Mouse (Mus musculus) forebrain, embryonic 10.5 days (tissue): ENCODE measurements around the gene Hoxc6. TPM values are rescaled to one million over a fixed set of nuclear protein-coding genes. Genes with fewer than 3 reads are reported as not detected.

ENCODE experiments used
- DNase-seq: peaks from one replicate; pipeline ENCODE4 v3.0.0-alpha.2; 2017; ENCODE audit warnings: low spot score; ENCODE audit errors: extremely low spot score
- H3K27ac ChIP-seq: fragments of 300-500 bp; sonication (generic); 2 replicates; pipeline ENCODE4 v1.5.1; 2016; ENCODE audit warnings: mild to moderate bottlenecking
- H3K27me3 ChIP-seq: fragments of 300-500 bp; sonication (generic); 2 replicates; pipeline ENCODE4 v1.6.1; 2016; ENCODE audit warnings: mild to moderate bottlenecking; ENCODE audit not compliant: poor library complexity, severe bottlenecking
- H3K36me3 ChIP-seq: fragments of 300-500 bp; sonication (generic); replicated peaks from 2 replicates; pipeline ENCODE4 v1.6.1; 2016; ENCODE audit warnings: mild to moderate bottlenecking, moderate library complexity
- H3K4me1 ChIP-seq: fragments of 300-500 bp; sonication (generic); 2 replicates; pipeline ENCODE4 v1.6.1; 2016
- H3K4me3 ChIP-seq: fragments of 300-500 bp; sonication (generic); 2 replicates; pipeline ENCODE4 v1.5.1; 2016; ENCODE audit warnings: mild to moderate bottlenecking, moderate library complexity
- H3K9me3 ChIP-seq: fragments of 300-500 bp; sonication (generic); 2 replicates; pipeline ENCODE4 v1.6.1; 2016; ENCODE audit warnings: mild to moderate bottlenecking, moderate library complexity
- WGBS: fragments of 180-500 bp; shearing (Covaris S2); methylation state at CpG from one replicate; pipeline ENCODE4 v1.1.7; 2016; 5-methylcytosine and 5-hydroxymethylcytosine counted together
- polyA plus RNA-seq: library from polyadenylated mRNA; unstranded; fragments of >200 nt; fragmentation: Nextera tagmentation; extraction: Ambion mirVana; gene quantifications from 2 replicates; pipeline ENCODE4 v1.2.1, GENCODE M21; 2016

Gene Hoxc6
- polyA plus RNA-seq, result not detected in 2 replicates

DNA sequence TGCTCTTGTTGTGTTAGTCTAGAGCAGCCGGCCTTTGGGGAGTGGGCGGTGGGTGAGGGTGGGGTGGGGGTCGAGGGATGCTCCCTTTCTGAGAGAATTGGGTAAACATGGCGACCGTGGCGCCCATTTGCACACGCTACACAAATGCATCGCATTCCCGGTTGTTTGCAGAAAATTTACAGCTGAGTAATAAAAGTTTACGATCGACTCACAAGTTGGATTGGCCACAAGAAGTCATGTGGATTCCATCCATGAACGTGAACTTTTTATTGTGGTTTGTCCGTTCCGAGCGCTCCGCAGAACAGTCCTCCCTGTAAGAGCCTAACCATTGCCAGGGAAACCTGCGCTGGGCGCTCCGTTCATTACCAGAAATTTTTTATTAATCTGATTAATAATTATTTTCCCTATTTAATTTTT lies at the start of gene Hoxc6:
Hoxc6 (plus strand) TSS at position 319 of the 417 bp plus-strand sequence.
- no peak for DNase-seq
- Histone ChIP-seq H3K4me3 (peak within 1 kb of the TSS; percentile 43), H3K9me3 (no peaks in the 10 kb centered on the region), H3K27ac (no peak within 1 kb of the TSS), H3K4me1 (peaks cover 18% of the 10 kb centered on the region), H3K27me3 (peaks cover 100% of the 10 kb centered on the region), H3K36me3 (no peaks in the 10 kb centered on the region)
- 1% methylated on average over 19 of the region's 19 CpGs for WGBS

DNA sequence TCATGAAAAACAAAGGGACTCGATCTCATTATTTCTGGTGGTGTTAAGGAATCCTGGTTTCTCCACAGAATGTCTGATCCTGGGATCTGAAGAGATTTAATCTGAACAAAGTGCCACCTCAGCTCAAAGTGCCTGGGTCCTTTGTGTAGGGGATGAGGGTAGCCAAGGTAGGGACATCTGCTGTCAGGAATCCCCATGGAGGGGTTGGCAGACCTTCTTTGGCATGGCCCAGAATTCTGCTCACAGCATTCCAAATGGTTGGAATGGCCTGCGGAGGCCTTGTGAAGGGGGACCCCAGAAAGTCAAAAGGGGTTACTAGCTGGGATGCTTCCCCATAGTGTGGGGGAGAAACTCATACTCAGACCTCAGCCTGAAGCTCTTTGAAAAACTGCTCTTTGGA lies 49.2 kb upstream of the Hoxc6 start:
- Histone ChIP-seq H3K4me3 (no peak overlapping the region), H3K27me3 (peaks cover 100% of the 10 kb centered on the region), H3K4me1 (no peaks in the 10 kb centered on the region), H3K36me3 (no peaks in the 10 kb centered on the region), H3K27ac (no peak overlapping the region), H3K9me3 (no peaks in the 10 kb centered on the region)
- WGBS, result 11% methylated on average over 2 of the region's 2 CpGs
- DNase-seq, result no peak

DNA sequence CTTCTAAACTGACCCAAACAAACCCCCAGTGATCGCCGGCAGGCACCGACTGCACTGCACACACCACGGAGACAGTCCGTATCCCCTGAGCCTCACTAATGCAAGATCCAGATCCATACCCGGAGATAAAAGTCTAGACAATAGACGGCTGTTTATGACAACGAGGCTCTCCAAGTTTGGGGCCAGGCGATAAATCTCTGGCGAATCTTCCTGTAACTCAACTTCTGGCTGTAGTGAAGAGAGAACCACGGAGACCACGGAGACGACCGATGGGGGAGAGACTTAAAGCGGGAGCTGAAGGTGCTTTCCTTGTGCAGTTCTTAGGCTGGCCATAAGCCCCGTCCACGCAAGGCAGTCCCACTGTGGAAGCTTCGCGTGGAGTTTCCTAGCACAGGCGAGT lies 48.4 kb upstream of the Hoxc6 start:
- Histone ChIP-seq H3K9me3 (no peaks in the 10 kb centered on the region), H3K4me3 (no peak overlapping the region), H3K27ac (no peak overlapping the region), H3K27me3 (peaks cover 100% of the 10 kb centered on the region), H3K4me1 (0 out of 2 replicates have a peak, but pooled peaks cover under 1% of the 10 kb centered on the region), H3K36me3 (no peaks in the 10 kb centered on the region)
- DNase-seq, result no peak
- WGBS, result 2% methylated on average over 20 of the region's 20 CpGs

DNA sequence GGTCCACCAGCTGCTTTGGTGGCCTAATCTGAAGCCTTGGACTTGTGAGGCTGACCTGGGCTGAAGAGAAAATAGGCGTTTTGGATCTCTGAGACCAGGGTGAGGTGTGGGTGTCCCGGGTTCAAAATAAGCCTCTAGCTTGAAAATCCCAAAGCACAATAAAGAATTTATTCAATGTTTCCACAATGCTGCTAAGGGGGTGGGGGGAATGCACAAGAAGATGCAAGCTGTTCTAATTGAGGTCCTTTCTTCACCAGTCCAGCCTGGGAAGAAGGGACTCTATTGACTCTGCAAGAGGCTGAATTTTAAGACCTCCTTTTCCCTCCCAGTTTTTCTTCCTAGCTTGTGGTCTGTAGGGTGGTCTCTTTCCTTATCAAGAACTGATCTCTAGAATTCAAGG lies 47.2 kb upstream of the Hoxc6 start:
- no peak overlapping the region for H3K27ac ChIP-seq
- H3K4me1 ChIP-seq, result peaks cover 5% of the 10 kb centered on the region; the same call in 1 of the 2 replicates
- no peak for DNase-seq
- H3K27me3 ChIP-seq, result peaks cover 100% of the 10 kb centered on the region
- 7% methylated on average over 2 of the region's 2 CpGs for WGBS
- no peaks in the 10 kb centered on the region for H3K9me3 ChIP-seq
- H3K4me3 ChIP-seq, result no peak overlapping the region
- no peaks in the 10 kb centered on the region for H3K36me3 ChIP-seq

DNA sequence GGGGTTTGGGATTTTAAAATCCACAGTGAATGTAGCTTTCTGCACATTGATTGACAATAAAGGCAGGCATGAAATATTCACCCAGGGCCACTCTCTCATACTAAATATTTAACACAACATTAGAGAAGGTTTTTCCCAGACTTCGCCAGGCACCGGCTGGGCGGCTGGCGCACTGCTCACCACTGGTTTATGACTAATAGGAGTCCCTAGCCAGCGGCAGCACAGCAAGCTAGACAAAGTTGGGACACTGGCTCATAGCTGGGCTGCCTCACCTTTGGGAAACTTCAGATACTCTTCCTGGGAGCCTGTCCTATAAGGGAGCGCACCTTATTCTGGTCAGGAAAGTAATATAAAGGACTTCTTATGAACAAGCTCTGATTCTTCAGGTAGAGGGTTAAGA lies 44.5 kb upstream of the Hoxc6 start:
- H3K27me3 ChIP-seq, result peaks cover 100% of the 10 kb centered on the region
- H3K36me3 ChIP-seq, result no peaks in the 10 kb centered on the region
- no peaks in the 10 kb centered on the region for H3K9me3 ChIP-seq
- no peak for DNase-seq
- peaks cover 10% of the 10 kb centered on the region for H3K4me1 ChIP-seq
- WGBS, result 3% methylated on average over 6 of the region's 6 CpGs
- H3K27ac ChIP-seq, result no peak overlapping the region
- H3K4me3 ChIP-seq, result no peak overlapping the region

DNA sequence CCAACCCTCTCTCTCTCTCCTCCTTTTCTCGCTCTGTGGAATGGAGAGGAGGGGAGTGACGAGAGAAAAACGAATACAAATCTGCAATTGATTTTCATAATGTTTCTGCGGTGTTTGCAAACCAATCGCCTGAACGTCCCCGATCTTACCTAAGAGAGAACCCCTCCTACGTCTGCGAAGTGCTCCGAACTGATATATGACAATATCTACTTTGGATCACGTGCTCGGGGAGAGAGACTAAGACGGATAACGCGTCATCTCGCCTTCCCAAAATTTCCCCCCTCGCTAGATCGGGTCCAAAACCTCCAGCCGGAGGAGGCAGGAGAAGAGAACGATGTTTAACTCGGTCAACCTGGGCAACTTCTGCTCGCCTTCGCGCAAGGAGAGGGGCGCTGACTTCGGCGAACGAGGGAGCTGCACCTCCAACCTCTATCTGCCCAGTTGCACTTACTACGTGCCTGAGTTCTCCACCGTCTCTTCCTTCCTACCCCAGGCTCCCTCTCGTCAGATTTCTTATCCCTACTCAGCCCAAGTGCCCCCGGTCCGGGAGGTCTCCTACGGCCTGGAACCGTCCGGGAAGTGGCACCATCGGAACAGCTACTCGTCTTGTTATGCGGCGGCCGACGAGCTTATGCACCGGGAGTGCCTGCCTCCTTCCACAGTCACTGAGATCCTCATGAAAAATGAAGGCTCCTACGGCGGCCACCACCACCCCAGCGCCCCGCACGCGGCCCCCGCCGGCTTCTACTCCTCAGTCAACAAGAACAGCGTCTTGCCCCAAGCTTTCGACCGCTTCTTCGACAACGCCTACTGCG lies 43.7 kb upstream of the Hoxc6 start, which contains the start of gene Hoxc11:
Hoxc11 (plus strand) TSS at position 236 of the 815 bp plus-strand sequence.
- no peak within 1 kb of the TSS for H3K4me3 ChIP-seq
- peaks cover 100% of the 10 kb centered on the region for H3K27me3 ChIP-seq
- under 1% methylated on average over 57 of the region's 57 CpGs for WGBS
- no peak within 1 kb of the TSS for H3K27ac ChIP-seq
- DNase-seq, result peak; percentile 53
- H3K4me1 ChIP-seq, result peaks cover 10% of the 10 kb centered on the region
- no peaks in the 10 kb centered on the region for H3K36me3 ChIP-seq
- no peaks in the 10 kb centered on the region for H3K9me3 ChIP-seq

DNA sequence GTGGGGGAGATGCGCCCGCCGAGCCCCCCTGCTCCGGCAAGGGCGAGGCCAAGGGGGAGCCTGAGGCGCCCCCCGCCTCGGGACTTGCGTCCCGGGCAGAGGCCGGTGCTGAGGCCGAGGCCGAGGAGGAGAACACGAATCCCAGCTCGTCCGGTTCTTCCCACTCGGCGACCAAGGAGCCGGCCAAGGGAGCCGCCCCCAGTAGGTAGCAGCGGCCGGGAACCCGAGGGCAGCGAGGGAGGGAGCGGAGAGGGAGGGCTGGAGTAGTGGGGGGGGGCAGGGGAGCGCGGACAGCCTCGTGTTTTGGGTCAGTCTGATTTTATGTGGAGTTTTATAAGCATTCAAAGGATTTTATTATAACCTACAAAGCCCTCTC lies 43.1 kb upstream of the Hoxc6 start:
- under 1% methylated on average over 28 of the region's 28 CpGs for WGBS
- Histone ChIP-seq H3K4me1 (peaks cover 10% of the 10 kb centered on the region), H3K4me3 (no peak overlapping the region), H3K9me3 (no peaks in the 10 kb centered on the region), H3K27ac (no peak overlapping the region), H3K27me3 (peaks cover 100% of the 10 kb centered on the region), H3K36me3 (no peaks in the 10 kb centered on the region)
- DNase-seq, result no peak

DNA sequence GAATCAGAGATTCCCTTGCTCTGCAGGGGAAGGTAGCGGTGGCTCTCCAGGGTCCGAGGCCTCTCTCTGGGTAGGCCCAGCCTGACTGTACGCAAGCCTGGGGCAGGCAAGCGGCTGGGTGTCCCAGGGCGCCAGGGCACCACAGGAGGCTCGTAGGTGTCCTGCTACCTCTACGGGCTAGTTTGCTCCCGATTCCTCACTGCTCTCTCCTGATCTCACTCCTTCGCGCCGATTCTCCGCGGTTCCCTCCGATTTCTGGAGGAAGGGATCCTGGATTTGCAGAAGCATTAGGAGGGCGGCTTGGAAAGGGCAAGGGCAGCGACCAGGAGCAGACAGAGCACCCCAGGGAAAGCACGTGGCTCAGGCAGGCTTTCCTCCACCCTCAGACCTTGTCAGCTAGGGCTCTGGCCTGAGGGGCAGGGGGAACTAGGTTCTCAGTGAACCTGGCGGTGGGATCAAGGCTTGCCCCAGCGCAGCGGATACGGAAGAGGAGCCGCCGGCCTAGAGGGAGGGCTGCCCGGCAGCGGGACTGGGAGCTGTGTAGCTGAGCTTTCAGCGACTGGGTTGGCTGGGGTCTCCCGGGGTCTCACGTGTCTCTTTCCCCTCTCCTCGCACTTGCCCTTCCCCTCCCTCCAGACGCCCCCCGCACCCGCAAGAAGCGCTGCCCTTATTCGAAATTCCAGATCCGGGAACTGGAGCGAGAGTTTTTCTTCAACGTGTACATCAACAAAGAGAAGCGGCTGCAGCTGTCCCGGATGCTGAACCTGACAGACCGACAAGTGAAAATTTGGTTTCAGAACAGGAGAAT lies 42.0 kb upstream of the Hoxc6 start:
- no peaks in the 10 kb centered on the region for H3K9me3 ChIP-seq
- WGBS, result under 1% methylated on average over 40 of the region's 40 CpGs
- peak; percentile 63 for DNase-seq
- H3K36me3 ChIP-seq, result no peaks in the 10 kb centered on the region
- H3K27me3 ChIP-seq, result peaks cover 100% of the 10 kb centered on the region
- H3K4me3 ChIP-seq, result no peak overlapping the region
- no peak overlapping the region for H3K27ac ChIP-seq
- peaks cover 10% of the 10 kb centered on the region for H3K4me1 ChIP-seq

DNA sequence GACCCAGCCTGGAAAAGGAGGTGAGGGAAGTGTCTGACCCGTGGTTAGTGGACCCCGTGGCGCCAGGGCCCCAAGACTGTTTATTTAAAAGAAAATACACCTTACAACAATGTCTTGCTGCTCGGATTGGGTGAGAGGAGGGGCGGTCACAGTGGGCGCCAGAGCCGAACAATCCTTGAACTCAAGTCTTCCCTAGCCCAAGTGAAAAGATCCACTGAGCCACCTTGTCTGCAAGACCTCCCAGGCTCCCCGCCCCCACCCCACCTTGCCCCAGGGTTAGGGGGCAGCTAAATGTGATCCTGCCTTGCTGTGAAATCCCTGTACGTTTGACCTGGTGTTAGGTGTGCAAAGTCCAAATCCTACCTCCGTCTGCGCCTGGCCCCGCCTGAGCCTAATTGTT lies 41.2 kb upstream of the Hoxc6 start:
- 2% methylated on average over 12 of the region's 12 CpGs for WGBS
- peaks cover 100% of the 10 kb centered on the region for H3K27me3 ChIP-seq
- no peak for DNase-seq
- no peaks in the 10 kb centered on the region for H3K9me3 ChIP-seq
- H3K27ac ChIP-seq, result no peak overlapping the region
- peaks cover 10% of the 10 kb centered on the region for H3K4me1 ChIP-seq
- H3K4me3 ChIP-seq, result no peak overlapping the region
- H3K36me3 ChIP-seq, result no peaks in the 10 kb centered on the region

DNA sequence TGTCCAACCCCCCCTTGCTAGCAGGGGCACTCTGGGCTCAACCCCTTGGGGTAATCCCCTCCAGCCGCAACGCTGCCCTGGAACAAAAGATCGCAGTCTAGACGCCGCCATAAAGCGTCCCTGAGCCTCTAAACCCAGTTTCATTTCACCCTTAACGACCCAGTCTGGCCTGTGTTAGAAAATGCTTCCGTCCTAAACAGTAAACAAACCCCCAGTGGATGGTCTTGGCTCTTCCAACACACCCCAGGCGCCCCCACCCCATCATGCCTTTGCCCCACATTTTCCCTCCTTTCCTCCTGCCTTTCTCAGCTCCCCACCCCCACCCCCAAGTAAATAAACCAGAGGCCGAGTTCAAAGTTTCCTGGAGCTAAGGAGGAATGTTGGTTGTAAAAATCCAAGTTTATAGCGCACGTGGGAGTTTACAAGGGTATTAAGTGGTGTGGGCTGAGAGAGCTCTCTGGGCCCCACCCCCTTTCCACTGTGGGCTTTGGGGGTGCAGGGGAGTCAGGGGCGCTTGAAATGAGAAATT lies 38.3 kb upstream of the Hoxc6 start:
- H3K4me3 ChIP-seq, result no peak overlapping the region
- H3K9me3 ChIP-seq, result no peaks in the 10 kb centered on the region
- H3K27ac ChIP-seq, result no peak overlapping the region
- H3K36me3 ChIP-seq, result no peaks in the 10 kb centered on the region
- no peak for DNase-seq
- H3K4me1 ChIP-seq, result peaks cover 9% of the 10 kb centered on the region
- peaks cover 100% of the 10 kb centered on the region for H3K27me3 ChIP-seq
- WGBS, result 1% methylated on average over 13 of the region's 13 CpGs

DNA sequence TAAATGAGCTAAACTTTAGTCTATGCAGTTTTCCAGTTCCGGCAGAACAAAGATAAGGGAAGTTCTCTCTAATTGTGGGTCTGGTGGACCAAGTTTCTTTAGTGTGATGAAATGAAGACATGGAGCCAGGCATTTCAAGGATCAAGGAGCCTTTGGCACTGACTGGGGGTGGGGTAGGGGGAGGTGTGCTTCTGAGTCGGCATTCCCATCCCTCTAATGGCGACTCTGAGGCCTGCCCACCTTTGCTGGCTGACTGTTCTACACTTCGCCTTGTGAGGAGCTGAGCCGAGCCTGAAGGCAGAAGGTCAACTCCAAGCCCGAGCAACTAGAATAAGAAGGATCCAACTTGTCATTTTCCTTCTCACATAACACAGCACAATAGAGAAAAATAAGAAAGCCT lies 36.3 kb upstream of the Hoxc6 start:
- Histone ChIP-seq H3K4me3 (no peak overlapping the region), H3K27ac (no peak overlapping the region), H3K4me1 (peaks cover 6% of the 10 kb centered on the region), H3K27me3 (peaks cover 100% of the 10 kb centered on the region), H3K9me3 (no peaks in the 10 kb centered on the region), H3K36me3 (no peaks in the 10 kb centered on the region)
- DNase-seq, result no peak
- 5% methylated on average over 6 of the region's 6 CpGs for WGBS

DNA sequence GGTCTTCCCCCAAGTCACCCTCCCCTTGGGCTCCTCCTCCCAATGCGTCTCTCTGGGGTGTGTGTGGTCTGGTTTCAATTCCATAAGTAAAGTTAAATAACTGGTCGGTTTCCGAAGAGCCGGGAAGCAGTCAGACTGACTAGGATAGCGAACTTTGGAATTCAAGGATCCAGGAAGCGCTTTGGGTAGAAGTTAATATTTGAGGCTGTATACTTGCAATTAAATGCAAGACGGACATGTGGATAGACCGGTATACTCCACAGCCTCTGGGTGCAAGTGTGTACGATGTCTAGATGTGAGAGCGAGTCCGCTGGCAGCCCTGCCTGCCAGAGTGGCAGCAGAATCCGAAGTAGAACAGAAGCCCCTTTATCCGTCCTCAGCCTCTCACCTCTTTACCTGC lies 35.6 kb upstream of the Hoxc6 start:
- WGBS, result 1% methylated on average over 13 of the region's 13 CpGs
- H3K27me3 ChIP-seq, result peaks cover 100% of the 10 kb centered on the region
- no peak for DNase-seq

DNA sequence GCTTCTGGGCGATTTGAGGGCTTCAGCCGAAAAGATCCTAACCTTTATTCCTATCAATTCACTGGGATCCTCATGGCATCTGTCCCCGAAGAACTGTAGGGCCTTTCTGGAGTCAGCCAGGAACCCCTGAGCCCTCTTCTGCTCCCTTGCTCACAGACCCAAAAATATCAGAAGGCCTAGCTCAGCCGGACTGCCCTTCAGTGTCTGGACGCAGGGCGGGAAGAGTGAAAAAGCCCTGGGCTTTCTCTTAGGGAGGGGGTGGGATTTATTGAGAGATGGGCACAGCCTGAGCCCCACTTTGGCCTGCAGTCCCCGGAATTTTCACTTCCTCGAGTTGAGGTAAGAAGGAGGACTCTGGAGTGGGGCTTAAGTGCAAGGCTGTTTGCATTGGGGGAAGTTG lies 34.8 kb upstream of the Hoxc6 start:
- H3K4me3 ChIP-seq, result no peak overlapping the region

More for the DNA sequence above, 35.6 kb upstream of the Hoxc6 start:
- H3K4me3 ChIP-seq, result no peak overlapping the region
- peaks cover 6% of the 10 kb centered on the region for H3K4me1 ChIP-seq
- no peak overlapping the region for H3K27ac ChIP-seq
- no peaks in the 10 kb centered on the region for H3K9me3 ChIP-seq
- H3K36me3 ChIP-seq, result no peaks in the 10 kb centered on the region

More for the DNA sequence above, 34.8 kb upstream of the Hoxc6 start:
- H3K9me3 ChIP-seq, result no peaks in the 10 kb centered on the region
- WGBS, result 4% methylated on average over 8 of the region's 8 CpGs
- peaks cover 100% of the 10 kb centered on the region for H3K27me3 ChIP-seq
- H3K36me3 ChIP-seq, result no peaks in the 10 kb centered on the region
- H3K4me1 ChIP-seq, result peaks cover 6% of the 10 kb centered on the region
- DNase-seq, result no peak
- H3K27ac ChIP-seq, result no peak overlapping the region
